Mouse (Mus musculus): ENCODE measurements around the gene Cxcl15.
"Not testable (repeated sequence)": the region's sequence is repeated elsewhere in the genome, so short reads cannot be mapped to it uniquely, and the experiment has no call there.

Cxcl15 gene

DNA sequence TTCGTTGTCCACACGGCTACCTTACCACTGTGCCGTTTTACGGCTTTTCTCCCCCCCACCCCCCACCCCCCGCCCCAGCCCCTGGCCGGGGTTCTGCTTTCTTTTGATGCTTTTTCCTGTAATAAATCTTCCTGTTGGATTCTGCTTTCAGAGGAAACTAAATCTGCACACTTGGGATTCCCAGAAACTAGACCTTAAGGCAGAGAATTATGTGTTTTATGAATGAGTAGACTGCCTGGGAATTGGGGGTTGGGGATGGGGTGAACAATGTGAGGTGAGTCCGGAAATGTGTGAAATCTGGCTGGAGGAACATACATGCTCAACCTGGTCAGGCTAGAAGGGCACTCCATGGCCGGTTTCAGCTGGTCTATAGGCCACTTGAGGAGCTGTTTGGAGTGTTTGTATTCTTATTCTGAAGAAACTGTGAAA, 4.2 kb upstream of the Cxcl15 start:
- no peak for DNase-seq

DNA sequence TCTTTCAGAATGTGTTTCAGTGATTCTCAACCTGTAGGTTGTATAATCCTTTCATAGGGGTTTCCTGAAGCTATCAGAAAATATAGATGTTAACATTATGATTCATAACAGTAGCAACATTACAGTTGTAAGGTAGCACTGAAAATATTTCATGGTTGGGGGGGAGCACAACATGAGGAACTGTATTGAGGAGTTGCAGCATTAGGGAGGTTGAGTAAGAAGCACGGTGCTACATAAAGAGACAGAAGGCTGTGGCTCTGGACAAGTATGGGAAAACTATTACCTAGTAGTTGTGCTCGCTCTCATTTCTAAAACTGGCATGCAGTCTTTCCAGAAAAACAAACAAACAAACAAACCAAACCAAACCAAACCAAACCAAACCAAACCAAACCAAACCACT, 1.1 kb downstream of the Cxcl15 start:
- DNase-seq, result not testable (repeated sequence)

DNA sequence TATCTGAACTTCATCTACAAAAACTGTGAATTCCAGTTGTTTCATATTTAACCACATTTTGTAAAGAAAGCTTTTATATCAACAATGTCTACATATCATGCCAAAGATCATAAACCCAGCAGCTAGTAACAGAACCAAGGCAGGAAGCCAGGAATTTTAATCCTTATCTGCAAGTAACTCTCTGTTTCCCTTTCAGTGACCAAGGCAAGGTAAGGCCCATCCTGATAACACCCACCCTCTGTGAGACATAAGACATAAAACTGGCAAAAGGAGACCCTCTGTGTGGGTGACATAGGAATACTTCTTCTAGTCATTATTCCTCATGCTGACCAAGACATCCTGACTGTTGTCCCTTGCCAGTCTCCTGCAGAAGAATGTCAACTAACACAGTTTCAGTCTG, 10.2 kb downstream of the Cxcl15 start:
- DNase-seq, result no peak

DNA sequence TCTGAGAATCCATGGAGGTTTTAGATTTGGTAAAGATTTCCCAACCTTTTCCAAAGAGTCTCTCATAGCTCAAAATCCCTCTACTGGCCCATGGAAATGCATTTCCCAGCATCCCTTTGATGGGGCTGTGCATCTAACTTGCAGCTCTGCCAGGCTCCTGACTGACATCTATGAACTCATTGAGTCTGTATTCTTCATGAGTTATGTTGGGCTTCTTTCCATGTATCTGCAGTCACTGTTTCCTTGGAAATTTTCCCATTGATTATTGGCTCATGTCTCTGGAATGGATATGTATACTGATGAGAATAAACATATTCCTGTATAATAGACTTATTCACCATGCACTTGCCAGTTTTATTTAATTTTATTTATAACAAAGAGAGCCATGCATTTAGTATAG, 11.7 kb downstream of the Cxcl15 start:
- no peak for DNase-seq

DNA sequence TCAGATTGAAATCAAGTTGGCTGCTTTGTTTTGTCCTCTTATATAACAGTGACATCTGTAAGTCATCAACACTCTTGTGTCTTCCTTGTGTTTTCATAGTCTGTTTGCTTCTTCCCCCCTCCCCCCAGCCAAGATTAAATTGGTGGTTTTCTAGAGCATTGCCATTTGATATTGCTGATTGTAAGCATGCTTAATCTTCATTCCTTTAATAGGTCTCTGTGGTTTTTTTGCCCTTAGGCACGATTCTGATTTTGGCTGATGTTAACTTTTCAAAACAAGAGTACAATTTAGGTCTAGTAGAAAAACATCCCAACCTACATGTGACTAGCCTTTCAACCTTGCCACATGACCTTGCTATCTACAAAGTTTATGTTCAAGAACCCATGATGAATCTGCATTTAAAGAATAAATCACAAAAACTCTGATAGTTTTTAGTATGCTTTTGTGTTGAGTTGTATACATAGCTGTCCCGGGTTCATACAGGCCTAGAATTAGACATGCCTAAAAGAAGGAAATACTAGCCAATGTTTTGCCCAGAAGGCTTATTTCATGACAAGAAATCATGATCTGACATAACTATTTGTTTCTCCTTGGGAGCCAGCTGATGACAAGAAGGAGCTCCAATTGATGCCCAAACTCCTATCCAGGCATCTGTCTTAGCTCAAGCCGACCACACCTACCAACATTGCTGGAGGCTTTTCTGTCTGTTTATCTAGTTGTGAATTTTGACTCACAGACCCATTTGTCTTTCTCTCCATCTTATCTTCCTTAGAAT, 13.0 kb downstream of the Cxcl15 start:
- DNase-seq, result no peak

DNA sequence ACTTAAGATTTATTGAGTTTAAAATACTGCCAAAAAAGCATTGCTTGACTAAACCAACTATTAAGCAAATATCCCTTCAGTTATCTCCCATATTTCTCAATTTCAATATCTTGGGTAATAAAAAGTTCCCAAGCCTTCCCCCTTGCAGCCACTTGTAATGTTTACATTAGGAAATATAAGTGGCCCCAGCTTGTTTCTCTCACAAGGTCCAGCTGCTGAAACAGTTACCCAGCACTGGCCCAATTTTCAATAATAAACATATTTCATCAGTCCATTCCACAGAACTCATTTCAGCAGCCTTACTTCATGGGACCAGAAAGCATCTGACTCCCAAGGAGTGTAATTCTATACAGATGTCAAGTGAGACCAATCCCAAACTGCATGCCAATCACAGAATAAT, 25.4 kb downstream of the Cxcl15 start:
- DNase-seq, result no peak

DNA sequence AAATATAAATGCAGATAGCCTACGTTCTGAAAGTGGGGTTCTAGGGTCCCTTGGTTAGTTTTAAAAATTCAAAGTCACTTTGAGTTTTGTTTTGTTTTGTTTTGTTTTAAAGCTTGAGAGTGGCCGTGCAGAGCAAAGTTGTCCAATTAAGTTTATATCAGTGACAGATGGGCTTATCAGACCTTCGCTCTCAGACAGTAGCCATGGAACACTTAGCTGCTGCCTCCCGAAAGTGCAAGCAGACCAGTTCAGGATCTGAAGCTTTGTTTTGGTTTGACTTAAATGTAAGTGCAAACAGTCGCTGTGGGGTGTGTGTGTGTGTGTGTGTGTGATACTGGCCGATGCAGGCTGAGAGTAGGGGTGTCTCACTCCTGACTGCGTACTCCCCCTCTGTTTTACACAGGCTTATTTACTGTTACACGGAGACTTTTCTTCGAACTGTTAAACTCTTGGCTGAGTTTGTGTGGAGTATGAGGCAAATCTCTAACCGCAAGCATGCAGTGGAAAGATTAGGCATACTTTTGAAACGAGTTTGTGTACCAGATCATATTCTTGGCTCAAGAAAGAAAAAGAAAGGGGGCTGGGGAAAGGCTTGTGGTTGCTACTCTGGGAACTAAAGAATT, 37.9 kb downstream of the Cxcl15 start:
- DNase-seq, result no peak

DNA sequence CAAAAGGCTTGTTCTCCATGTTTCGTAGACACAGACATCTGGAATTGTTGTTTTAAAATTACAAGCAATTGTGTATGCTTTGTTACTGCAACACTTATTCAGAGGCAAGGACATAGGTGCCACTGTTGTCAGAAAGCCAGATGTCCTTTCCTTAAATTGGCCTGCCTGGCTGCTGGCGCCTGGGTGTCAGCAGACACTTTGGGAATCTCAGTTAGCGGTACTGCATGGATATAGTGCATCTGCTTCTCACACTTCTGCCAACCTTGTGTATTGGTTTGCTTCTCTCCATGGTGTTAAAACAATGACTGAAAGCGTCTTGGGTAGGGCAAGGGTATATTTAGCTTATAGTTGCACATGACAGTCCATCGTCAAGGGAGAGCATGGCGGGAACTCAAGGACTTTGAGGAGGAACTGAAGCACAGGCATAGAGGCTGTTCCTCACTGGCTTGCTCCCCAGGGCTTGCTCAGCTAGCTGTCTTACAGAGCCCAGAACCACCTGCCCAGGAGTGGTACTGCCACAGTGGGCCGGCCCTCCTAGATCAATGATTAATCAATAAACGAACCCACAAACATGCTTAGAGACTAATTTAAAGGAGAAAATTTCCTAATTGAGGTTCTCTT, 38.5 kb downstream of the Cxcl15 start:
- DNase-seq, result no peak

DNA sequence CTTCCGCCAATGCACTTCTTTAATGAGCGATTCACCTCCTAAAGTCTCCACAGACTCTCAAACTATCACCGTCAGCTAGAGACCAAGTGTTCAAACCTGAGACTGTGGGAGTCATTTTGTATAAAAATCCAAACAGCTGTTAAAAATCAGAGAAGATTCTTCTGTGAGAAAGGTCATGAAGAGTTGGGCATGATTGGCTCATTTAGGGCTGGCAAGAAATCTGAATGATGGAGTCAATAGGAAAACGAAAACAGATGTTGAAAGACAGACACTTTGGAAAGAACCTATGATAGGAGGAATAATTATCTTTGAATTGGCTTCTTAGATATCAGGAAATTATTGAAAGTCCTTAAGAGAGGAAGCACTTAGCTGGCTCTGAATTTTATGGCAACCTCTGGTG, 40.1 kb downstream of the Cxcl15 start:
- DNase-seq, result no peak

DNA sequence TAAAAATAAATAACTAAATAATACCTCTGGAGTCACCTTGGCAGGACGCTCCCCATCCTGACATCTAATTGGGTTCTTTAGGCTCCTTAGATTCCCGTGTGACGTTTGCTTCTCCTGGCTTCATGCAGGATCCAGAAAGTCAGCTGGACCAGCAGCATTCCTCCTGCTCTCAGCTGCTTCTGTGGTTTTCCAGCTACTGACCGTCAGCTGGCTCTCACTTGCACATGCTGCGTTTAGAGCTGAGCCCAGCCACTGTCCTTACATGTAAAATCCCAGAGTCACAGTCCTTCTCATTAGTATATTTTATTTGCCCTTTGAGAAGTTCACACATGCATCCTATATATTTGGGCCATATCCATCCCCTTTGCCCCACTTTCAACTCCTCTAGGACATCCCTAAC, 44.2 kb downstream of the Cxcl15 start:
- no peak for DNase-seq

DNA sequence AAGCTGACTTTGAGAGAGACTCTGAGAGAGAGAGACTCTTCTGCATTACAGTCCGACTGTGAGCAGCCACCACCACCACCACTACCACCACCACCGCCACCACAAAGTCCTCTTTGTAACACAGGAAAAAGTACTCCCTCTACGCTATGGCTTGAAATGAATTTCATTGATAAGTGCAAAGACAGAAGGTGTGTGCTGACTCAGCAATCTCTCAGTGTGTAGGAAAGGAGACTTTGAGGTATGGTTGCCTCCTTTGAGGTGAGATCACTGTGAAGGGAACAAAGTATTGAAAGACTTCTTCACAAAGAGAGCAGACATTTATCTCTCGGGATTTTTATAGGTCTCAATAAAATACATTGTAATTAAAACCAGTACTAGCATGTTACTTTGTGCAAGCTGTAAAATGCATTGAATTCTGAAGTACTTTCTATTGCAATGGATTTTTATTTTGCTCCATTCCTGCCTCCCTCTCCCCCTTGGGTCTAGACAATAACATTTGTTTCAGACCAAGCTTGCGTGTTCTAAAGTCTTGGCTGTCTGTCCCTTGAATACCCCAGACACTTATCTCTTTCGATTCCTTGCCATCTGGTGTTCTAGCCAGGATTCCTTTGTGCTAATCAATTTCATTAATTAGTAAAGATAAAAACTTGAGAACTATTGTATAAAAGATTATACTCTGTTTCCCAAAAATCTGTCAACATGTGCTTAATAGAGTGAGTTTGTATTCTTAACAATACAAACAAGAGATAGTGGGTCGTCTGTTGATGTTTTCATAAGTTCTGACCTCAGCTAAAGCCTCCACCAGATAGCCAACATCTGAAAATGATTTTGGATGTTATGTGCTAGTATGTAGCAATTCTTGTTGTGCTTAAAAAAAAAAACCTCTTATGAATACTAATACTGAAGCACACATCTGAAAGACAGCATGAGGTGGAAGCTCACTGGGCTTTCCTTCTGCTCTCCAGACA, 46.9 kb downstream of the Cxcl15 start:
- DNase-seq, result no peak

DNA sequence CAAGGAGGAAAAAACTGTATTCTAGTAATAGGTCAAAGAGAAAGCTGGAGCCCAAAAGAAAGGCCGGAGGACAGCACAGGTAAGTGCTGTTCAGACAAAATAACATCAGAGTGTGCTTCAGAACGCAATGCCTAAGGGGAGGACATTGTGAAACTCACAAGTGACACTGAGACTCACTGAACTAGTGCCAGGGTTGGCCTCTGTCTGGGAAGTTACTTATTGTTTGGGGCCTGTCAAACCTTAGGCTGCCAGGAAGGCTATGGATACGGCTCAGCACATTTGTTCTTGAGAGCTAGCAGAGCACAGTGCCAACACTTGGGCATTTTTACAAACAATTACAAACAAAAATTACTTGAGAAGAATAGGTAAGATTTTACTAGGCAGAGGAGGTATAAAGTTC, 49.6 kb downstream of the Cxcl15 start:
- DNase-seq, result no peak

DNA sequence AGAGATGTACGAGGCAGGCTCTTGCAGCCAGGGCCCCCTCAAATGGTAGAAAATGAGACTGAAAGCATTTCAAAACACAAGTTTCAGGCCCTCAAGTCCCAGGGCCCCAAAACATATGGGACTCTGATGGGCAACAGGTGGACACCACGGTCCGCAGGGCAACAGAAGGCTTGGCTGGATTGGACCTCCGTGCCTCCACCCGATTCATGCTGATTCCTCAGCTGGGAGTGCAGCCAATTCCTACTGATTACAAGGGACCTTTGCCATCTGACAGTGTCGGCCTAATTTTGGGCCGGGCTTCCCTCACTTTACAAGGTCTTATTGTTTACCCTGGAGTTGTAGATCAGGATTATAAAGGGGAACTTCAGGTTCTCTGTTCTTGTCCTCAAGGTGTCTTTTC, 55.8 kb downstream of the Cxcl15 start:
- DNase-seq, result not testable (repeated sequence)

DNA sequence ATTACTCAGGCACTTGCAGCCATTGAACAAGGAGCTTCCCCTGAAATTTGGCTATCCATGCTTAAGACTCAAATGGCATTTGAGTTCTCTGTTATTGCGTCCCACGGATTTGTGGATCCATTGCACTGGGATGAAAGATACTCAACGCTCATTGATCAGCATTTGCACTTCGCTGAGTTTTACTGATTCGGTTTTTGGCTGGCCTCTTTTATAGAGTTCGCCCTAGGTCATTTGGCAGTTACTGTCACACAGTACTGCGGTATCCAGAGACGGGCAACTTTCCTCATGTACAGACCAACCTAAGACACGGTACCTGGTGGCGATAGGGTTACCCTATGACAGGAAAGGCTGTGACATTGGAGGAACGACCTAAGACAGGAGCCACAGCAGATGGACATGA, 57.1 kb downstream of the Cxcl15 start:
- not testable (repeated sequence) for DNase-seq

All from retina, postnatal 1 day (tissue).